Mouse (Mus musculus) G1E (cell line): Measurements from ENCODE around the gene Atrnl1.

Source experiments
- CTCF ChIP-seq: IDR thresholded peaks from 2 replicates; pipeline ENCODE4 v1.5.1; 2012; ENCODE audit warnings: low read depth, low read length, inconsistent platforms, mixed read lengths
- GATA1 ChIP-seq: IDR thresholded peaks from 2 replicates; pipeline ENCODE4 v1.6.1; 2012; ENCODE audit warnings: borderline replicate concordance, low read length, inconsistent platforms, mixed read lengths
- GATA2 ChIP-seq: IDR thresholded peaks from 2 replicates; pipeline ENCODE4 v1.6.1; 2012; ENCODE audit warnings: low read depth, low read length, inconsistent platforms, borderline replicate concordance

- TF ChIP-seq CTCF (no peak), GATA2 (no peak), GATA1 (no peak)
These were observed 514.2 kb downstream of the Atrnl1 start for GRCm38 (mm10) chr19:58125010-58125409.
